Comparison of ENCODE assay signal across 8 mouse cellular contexts in genomic region chr15:9748359-9749102, GRCm38 (mm10). TPM values are rescaled to one million over a fixed set of nuclear protein-coding genes. Genes with fewer than 3 reads are reported as not detected.
DNase-seq lines count a peak whose midpoint lies in the region; ATAC-seq and TF ChIP-seq lines count a peak whose summit lies in the region.

TSS of gene Spef2 (minus strand) at chr15:9748868.

- no peak for TF ChIP-seq POLR2A in CH12.LX (IDR thresholded peaks at IDR 0.05; ENCODE audit: low read depth, low read length)

- peak; percentile 95 for ATAC-seq in forebrain, embryonic 13.5 days
- ATAC-seq in liver, embryonic 14.5 days (ENCODE audit: insufficient read depth) = peak; percentile 68
- peak; percentile 88 for ATAC-seq in neural tube, embryonic 11.5 days (ENCODE audit: insufficient read depth, low FRiP score, low TSS enrichment)
- ATAC-seq in stomach, embryonic 16.5 days (ENCODE audit: insufficient read depth, low FRiP score) = peak; percentile 86

- DNase-seq in CH12.LX (ENCODE audit: extremely low read depth) = peak; percentile 92
- peak; percentile 30 for DNase-seq in c-Kit-positive CD71-positive TER-119-negative erythroid progenitor cells, embryonic 14.5 days (ENCODE audit: low read depth)
- peak; percentile 51 to 63 for DNase-seq in heart, postnatal 14 days
- DNase-seq in kidney, postnatal 4 days = peak; percentile 77 to 85
- DNase-seq in liver, embryonic 14.5 days (ENCODE audit: low read depth in 3 of 3, low spot score in 3 of 3) = peak; percentile 15 to 41 (median 35)
- DNase-seq in neural tube, embryonic 11.5 days (ENCODE audit: low spot score) = peak; percentile 68

- no peaks in the 10 kb centered on the region for H3K9me3 ChIP-seq in CH12.LX (replicated peaks; ENCODE audit: low read length)
- no peaks in the 10 kb centered on the region for H3K9me3 ChIP-seq in forebrain, embryonic 13.5 days (replicated peaks)
- no peaks in the 10 kb centered on the region for H3K9me3 ChIP-seq in liver, embryonic 14.5 days (ENCODE audit: control insufficient read depth, low read length)
- no peaks in the 10 kb centered on the region for H3K9me3 ChIP-seq in neural tube, embryonic 11.5 days (ENCODE audit: control insufficient read depth, low read length)
- no peaks in the 10 kb centered on the region for H3K9me3 ChIP-seq in stomach, embryonic 16.5 days (replicated peaks; ENCODE audit: control insufficient read depth, low read length)

- H3K9ac ChIP-seq in CH12.LX (ENCODE audit: insufficient read depth, low read depth) = peak within 1 kb of the TSS; percentile 12; the same call in 1 of the 2 replicates
- H3K9ac ChIP-seq in forebrain, embryonic 13.5 days = no peak within 1 kb of the TSS
- H3K9ac ChIP-seq in liver, embryonic 14.5 days (replicated peaks) = no peak within 1 kb of the TSS
- no peak within 1 kb of the TSS for H3K9ac ChIP-seq in neural tube, embryonic 11.5 days (ENCODE audit: low read length)
- H3K9ac ChIP-seq in stomach, embryonic 16.5 days (ENCODE audit: low read length) = no peak within 1 kb of the TSS

- no peak within 1 kb of the TSS for H3K27ac ChIP-seq in CH12.LX (ENCODE audit: insufficient read depth, low read depth)
- no peak within 1 kb of the TSS for H3K27ac ChIP-seq in forebrain, embryonic 13.5 days
- H3K27ac ChIP-seq in liver, embryonic 14.5 days = no peak within 1 kb of the TSS
- H3K27ac ChIP-seq in neural tube, embryonic 11.5 days (ENCODE audit: low read depth, low read length) = no peak within 1 kb of the TSS
- H3K27ac ChIP-seq in stomach, embryonic 16.5 days (ENCODE audit: low read length) = no peak within 1 kb of the TSS

- dilution Hi-C loops in CH12.LX (cut with MboI; ENCODE audit: extremely low pct_ligation_motif_present, extremely low pct_unique_long_range_greater_than_20kb, low sequenced_read_pairs) = no loop called here

- H3K27me3 ChIP-seq in CH12.LX (replicated peaks) = no peaks in the 10 kb centered on the region
- H3K27me3 ChIP-seq in forebrain, embryonic 13.5 days = no peaks in the 10 kb centered on the region
- H3K27me3 ChIP-seq in liver, embryonic 14.5 days (ENCODE audit: control insufficient read depth, insufficient read depth, low read length) = no peaks in the 10 kb centered on the region
- H3K27me3 ChIP-seq in neural tube, embryonic 11.5 days (ENCODE audit: control insufficient read depth, insufficient read depth, low read length) = no peaks in the 10 kb centered on the region
- no peaks in the 10 kb centered on the region for H3K27me3 ChIP-seq in stomach, embryonic 16.5 days (ENCODE audit: control insufficient read depth, insufficient read depth, low read length)

- in situ Hi-C loops in CH12.LX (cut with MboI; ENCODE audit: low pct_ligation_motif_present, low pct_unique_long_range_greater_than_20kb, low sequenced_read_pairs) = loop anchor here (10.0 kb wide), 1 partner anchor 294 kb away; no protein-coding TSS in a partner anchor

- H3K4me3 ChIP-seq in CH12.LX (replicated peaks in 1 of 3; ENCODE audit: low read depth in 2 of 3, low read length in 2 of 3, poor library complexity in 1 of 3) = peak within 1 kb of the TSS; percentile 56 to 72 (median 67)
- H3K4me3 ChIP-seq in forebrain, embryonic 13.5 days = peak within 1 kb of the TSS; percentile 25
- peak within 1 kb of the TSS; percentile 25 to 50; a peak in 3 of 4 replicates for H3K4me3 ChIP-seq in liver, embryonic 14.5 days (ENCODE audit: insufficient read depth in 1 of 2, low read depth in 2 of 2, low read length in 2 of 2)
- H3K4me3 ChIP-seq in neural tube, embryonic 11.5 days (ENCODE audit: low read depth, low read length) = peak within 1 kb of the TSS; percentile 15
- peak within 1 kb of the TSS; percentile 8; the same call in 1 of the 2 replicates for H3K4me3 ChIP-seq in stomach, embryonic 16.5 days (replicated peaks; ENCODE audit: low read length)

- peak within 1 kb of the TSS; percentile 57 for H3K4me2 ChIP-seq in CH12.LX (ENCODE audit: insufficient read depth, low read depth, poor library complexity, severe bottlenecking)
- H3K4me2 ChIP-seq in forebrain, embryonic 13.5 days = peak within 1 kb of the TSS; percentile 44
- H3K4me2 ChIP-seq in liver, embryonic 14.5 days (ENCODE audit: low read depth) = peak within 1 kb of the TSS; percentile 46
- peak within 1 kb of the TSS; percentile 25 for H3K4me2 ChIP-seq in neural tube, embryonic 11.5 days (ENCODE audit: low read depth)
- peak within 1 kb of the TSS; percentile 39 for H3K4me2 ChIP-seq in stomach, embryonic 16.5 days (ENCODE audit: low read depth, low read length)

- H3K36me3 ChIP-seq in CH12.LX (replicated peaks in 1 of 2; ENCODE audit: control insufficient read depth in 1 of 2, insufficient read depth in 1 of 2, low read length in 1 of 2) = no peaks in the 10 kb centered on the region
- H3K36me3 ChIP-seq in forebrain, embryonic 13.5 days (ENCODE audit: poor library complexity, severe bottlenecking) = no peaks in the 10 kb centered on the region
- no peaks in the 10 kb centered on the region for H3K36me3 ChIP-seq in liver, embryonic 14.5 days (replicated peaks; ENCODE audit: control insufficient read depth, insufficient read depth, low read depth)
- H3K36me3 ChIP-seq in neural tube, embryonic 11.5 days (ENCODE audit: control insufficient read depth, insufficient read depth, low read length) = no peaks in the 10 kb centered on the region
- no peaks in the 10 kb centered on the region for H3K36me3 ChIP-seq in stomach, embryonic 16.5 days (ENCODE audit: control insufficient read depth, insufficient read depth, low read length)

- TF ChIP-seq EP300 in CH12.LX (IDR thresholded peaks at IDR 0.05; ENCODE audit: low read length) = no peak
- no peak for TF ChIP-seq EP300 in liver, embryonic 14.5 days (IDR thresholded peaks at IDR 0.05; ENCODE audit: low read depth)

- peak in 1 of 2 experiments; percentile 76; a peak in 2 of 4 replicates for TF ChIP-seq CTCF in CH12.LX (conservative IDR thresholded peaks at IDR 0.05 in 1 of 2, IDR thresholded peaks at IDR 0.05 in 1 of 2; ENCODE audit: low read depth in 2 of 2, low read length in 2 of 2)
- TF ChIP-seq CTCF in liver, embryonic 14.5 days (IDR thresholded peaks at IDR 0.05; ENCODE audit: low read depth) = peak; percentile 47

- WGBS in forebrain, embryonic 13.5 days = 28% methylated on average over 16 of the region's 16 CpGs
- 9% methylated on average over 16 of the region's 16 CpGs for WGBS in liver, embryonic 14.5 days (ENCODE audit: insufficient replicate concordance)
- 39% methylated on average over 16 of the region's 16 CpGs for WGBS in neural tube, embryonic 11.5 days
- 22% methylated on average over 15 of the region's 16 CpGs for WGBS in stomach, embryonic 16.5 days

- intact Hi-C loops in heart, postnatal 14 days (cut with DNase I) = no loop called here

- H3K4me1 ChIP-seq in CH12.LX (ENCODE audit: control insufficient read depth in 1 of 2, insufficient read depth in 2 of 2) = peaks cover 0 to 7% of the 10 kb centered on the region in 2 experiments; a peak in 2 of 4 replicates
- H3K4me1 ChIP-seq in forebrain, embryonic 13.5 days = peaks cover 4% of the 10 kb centered on the region; the same call in 1 of the 2 replicates
- H3K4me1 ChIP-seq in liver, embryonic 14.5 days (replicated peaks; ENCODE audit: control insufficient read depth in 2 of 2, insufficient read depth in 2 of 2, low read length in 1 of 2) = no peaks in the 10 kb centered on the region
- no peaks in the 10 kb centered on the region for H3K4me1 ChIP-seq in neural tube, embryonic 11.5 days (ENCODE audit: control insufficient read depth, insufficient read depth, low read length)
- H3K4me1 ChIP-seq in stomach, embryonic 16.5 days (ENCODE audit: control insufficient read depth, insufficient read depth, low read length) = no peaks in the 10 kb centered on the region

- H3K79me2 ChIP-seq in CH12.LX (replicated peaks; ENCODE audit: control insufficient read depth, extremely low read depth, insufficient read depth, poor library complexity, severe bottlenecking) = no peaks in the 10 kb centered on the region

- TF ChIP-seq RAD21 in CH12.LX (IDR thresholded peaks at IDR 0.05; ENCODE audit: low read depth, low read length) = peak; percentile 54

TF ChIP-seq in CH12.LX, 34 proteins besides CTCF, POLR2A, EP300 and RAD21 (continues in another document):
- TF ChIP-seq MAZ (IDR thresholded peaks at IDR 0.05; ENCODE audit: low read depth, low read length) = 0 out of 2 replicates have a peak, but pooled peaks have one; percentile 42
- 0 out of 2 replicates have a peak, but pooled peaks have one; percentile 14 for TF ChIP-seq KAT2A (IDR thresholded peaks at IDR 0.05; ENCODE audit: insufficient replicate concordance, low read length)
- TF ChIP-seq SIN3A (IDR thresholded peaks at IDR 0.05; ENCODE audit: low read length) = peak; percentile 99
- peak; percentile 46; the same call in 1 of the 2 replicates for TF ChIP-seq USF2 (conservative IDR thresholded peaks at IDR 0.05; ENCODE audit: low read depth, low read length)
- 0 out of 2 replicates have a peak, but pooled peaks have one; percentile 7 for TF ChIP-seq ZNF384 (IDR thresholded peaks at IDR 0.05; ENCODE audit: low read depth, low read length)
- no peak for TF ChIP-seq ZC3H11A (IDR thresholded peaks at IDR 0.05; ENCODE audit: low read depth, low read length)
- no peak for TF ChIP-seq CHD1 (IDR thresholded peaks at IDR 0.05; ENCODE audit: low read depth, low read length)
- peak; percentile 55 for TF ChIP-seq SMC3 (IDR thresholded peaks at IDR 0.05; ENCODE audit: low read depth, low read length)
- TF ChIP-seq GABPA (IDR thresholded peaks at IDR 0.05; ENCODE audit: insufficient replicate concordance, low read depth, low read length) = peak; percentile 46; the same call in 1 of the 2 replicates
- peak; percentile 35; the same call in 1 of the 2 replicates for TF ChIP-seq TCF12 (IDR thresholded peaks at IDR 0.05; ENCODE audit: low read depth, low read length)
- peak; percentile 73 for TF ChIP-seq HCFC1 (IDR thresholded peaks at IDR 0.05; ENCODE audit: low read depth, low read length)
- no peak for TF ChIP-seq CHD2 (IDR thresholded peaks at IDR 0.05; ENCODE audit: low read length)
- peak; percentile 48; the same call in 1 of the 2 replicates for TF ChIP-seq USF1 (IDR thresholded peaks at IDR 0.05; ENCODE audit: low read depth, low read length)
- TF ChIP-seq ELF1 (IDR thresholded peaks at IDR 0.05; ENCODE audit: low read depth, low read length) = peak; percentile 64
- TF ChIP-seq NELFE (IDR thresholded peaks at IDR 0.05; ENCODE audit: low read depth, low read length) = peak; percentile 68

RNA-seq across cellular contexts. Expression of gene Spef2, which starts in this region (rescaled TPM):
- total RNA-seq in CH12.LX (2012; rRNA removed) = 0.38 and 0.51 TPM in 2 replicates
- 1.2 and 1.5 TPM in 2 replicates for total RNA-seq in CH12.LX (2014; rRNA removed)
- 1.2 and 1.4 TPM in 2 replicates for polyA plus RNA-seq in CH12.LX (2012; ENCODE audit: insufficient read length, low read depth)
- 1.2 and 1.8 TPM in 2 replicates for polyA plus RNA-seq in forebrain, embryonic 13.5 days (2015; fragmentation: Nextera tagmentation; extraction: Ambion mirVana)
- under 1 TPM; 0.12 to 0.38 TPM for total RNA-seq in heart, postnatal 14 days (2021)
- polyA plus RNA-seq in liver, embryonic 14.5 days (2012; rRNA removed) = 0.01 and 0.03 TPM in 2 replicates
- polyA plus RNA-seq in liver, embryonic 14.5 days (2014; fragmentation: Nextera tagmentation; extraction: Ambion mirVana) = 0.11 and 0.13 TPM in 2 replicates
- polyA plus RNA-seq in neural tube, embryonic 11.5 days (2014; fragmentation: Nextera tagmentation; extraction: Ambion mirVana) = 0.19 and 0.20 TPM in 2 replicates
- 0.21 and 0.32 TPM in 2 replicates for polyA plus RNA-seq in stomach, embryonic 16.5 days (2015; fragmentation: Nextera tagmentation; extraction: Ambion mirVana)

Comparison
In these comparisons a context has a peak if more than half of its experiments do, and no peak if none do; other contexts are left out.
1. Peak in DNase-seq in heart, postnatal 14 days; RNA of the gene not detected or under 1 TPM.
2. Peak in DNase-seq, ATAC-seq, H3K4me3 ChIP-seq and H3K4me2 ChIP-seq in liver, embryonic 14.5 days; RNA of the gene not detected or under 1 TPM.
3. Peak in DNase-seq, ATAC-seq, H3K4me3 ChIP-seq and H3K4me2 ChIP-seq in neural tube, embryonic 11.5 days; RNA of the gene not detected or under 1 TPM.
4. Peak in ATAC-seq, H3K4me3 ChIP-seq and H3K4me2 ChIP-seq in stomach, embryonic 16.5 days; RNA of the gene not detected or under 1 TPM.
5. DNase-seq: peak in every context shown above with its lines; median percentile 92 in CH12.LX; 81 in kidney, postnatal 4 days; 68 in neural tube, embryonic 11.5 days; 57 in heart, postnatal 14 days; 35 in liver, embryonic 14.5 days; 30 in c-Kit-positive CD71-positive TER-119-negative erythroid progenitor cells, embryonic 14.5 days.
6. H3K4me3 ChIP-seq: peak in every context shown above with its lines; median percentile 67 in CH12.LX; 38 in liver, embryonic 14.5 days; 25 in forebrain, embryonic 13.5 days; 15 in neural tube, embryonic 11.5 days; 8 in stomach, embryonic 16.5 days.